Mouse (Mus musculus): Measurements from ENCODE around the gene Rogdi. TPM values are rescaled to one million over a fixed set of nuclear protein-coding genes. Genes with fewer than 3 reads are reported as not detected.
A peak's percentile ranks its signal among the peaks of the same experiment; 100 is the strongest.

Gene Rogdi
- total RNA-seq, 2 experiments from 2014 or later, result 195 to 236 TPM

GRCm38 (mm10) chr16:4998984-4999383 lies 14.4 kb downstream of the Rogdi start:
- intact Hi-C loops (cut with DNase I), result no loop called here
- DNase-seq (ENCODE audit: low spot score in 2 of 2), result no peak

GRCm38 (mm10) chr16:4997553-4997952 lies 15.8 kb downstream of the Rogdi start, which contains the start of gene Sept12:
Sept12 (minus strand) TSS chr16:4997852.
- intact Hi-C loops (cut with DNase I), result no loop called here
- DNase-seq (ENCODE audit: low spot score in 2 of 2), result no peak

- DNase-seq (ENCODE audit: low spot score in 2 of 2), result no peak
- intact Hi-C loops (cut with DNase I), result no loop called here
Measured at GRCm38 (mm10) chr16:4993276-4993675, 20.1 kb downstream of the Rogdi start.

GRCm38 (mm10) chr16:4984717-4985116 lies 28.6 kb downstream of the Rogdi start:
- DNase-seq (ENCODE audit: low spot score in 2 of 2), result no peak
- intact Hi-C loops (cut with DNase I), result no loop called here

GRCm38 (mm10) chr16:4979755-4980380 lies 33.5 kb downstream of the Rogdi start:
- intact Hi-C loops (cut with DNase I), result loop anchor here (2.0 to 5.0 kb wide), 2 partner anchors 32 to 167 kb away; partner anchors contain the start of genes Rogdi and Sec14l5
- DNase-seq (ENCODE audit: low spot score in 2 of 2), result no peak

GRCm38 (mm10) chr16:4978275-4979051 lies 34.9 kb downstream of the Rogdi start:
- DNase-seq (ENCODE audit: low spot score in 2 of 2), result peak; percentile 44 to 47
- intact Hi-C loops (cut with DNase I), result loop anchor here (5.0 kb wide), 1 partner anchor 34 kb away; the partner anchor contains the start of gene Rogdi

- intact Hi-C loops (cut with DNase I), result loop anchor here (5.0 kb wide), 1 partner anchor 36 kb away; the partner anchor contains the start of gene Rogdi
- DNase-seq (ENCODE audit: low spot score in 2 of 2), result peak; percentile 45 to 59
Measured at GRCm38 (mm10) chr16:4976180-4976579, 37.2 kb downstream of the Rogdi start.

- intact Hi-C loops (cut with DNase I), result no loop called here
- no peak for DNase-seq (ENCODE audit: low spot score in 2 of 2)
Measured at GRCm38 (mm10) chr16:4974521-4974920, 38.8 kb downstream of the Rogdi start.

GRCm38 (mm10) chr16:4971626-4972025 lies 41.7 kb downstream of the Rogdi start:
- no peak for DNase-seq (ENCODE audit: low spot score in 2 of 2)
- intact Hi-C loops (cut with DNase I), result no loop called here

GRCm38 (mm10) chr16:4969055-4969843 lies 44.1 kb downstream of the Rogdi start:
- intact Hi-C loops (cut with DNase I), result no loop called here
- DNase-seq (ENCODE audit: low spot score in 2 of 2), result no peak

GRCm38 (mm10) chr16:4968426-4968825 lies 44.9 kb downstream of the Rogdi start:
- intact Hi-C loops (cut with DNase I), result no loop called here
- DNase-seq (ENCODE audit: low spot score in 2 of 2), result no peak

- DNase-seq (ENCODE audit: low spot score in 2 of 2), result no peak
- intact Hi-C loops (cut with DNase I), result loop anchor here (2.0 kb wide), 1 partner anchor 47 kb away; the partner anchor contains the start of gene Rogdi
Measured at GRCm38 (mm10) chr16:4965392-4966129, 47.8 kb downstream of the Rogdi start.

- intact Hi-C loops (cut with DNase I), result loop anchor here (1.0 to 2.0 kb wide), 2 partner anchors 48 to 85 kb away; partner anchors contain the start of genes Rogdi and Ubald1
- DNase-seq (ENCODE audit: low spot score in 2 of 2), result no peak
Measured at GRCm38 (mm10) chr16:4964731-4965391, 48.5 kb downstream of the Rogdi start.

- peak; percentile 100 for DNase-seq (ENCODE audit: low spot score in 2 of 2)
- intact Hi-C loops (cut with DNase I), result loop anchor here (1.0 to 2.0 kb wide), 2 partner anchors 49 to 84 kb away; partner anchors contain the start of genes Rogdi and Ubald1
Measured at GRCm38 (mm10) chr16:4963797-4964709, 49.3 kb downstream of the Rogdi start, which contains the start of gene Anks3. Anks3 (minus strand) TSS chr16:4964205.

GRCm38 (mm10) chr16:4963346-4963745 lies 50.0 kb downstream of the Rogdi start:
- intact Hi-C loops (cut with DNase I), result no loop called here
- DNase-seq (ENCODE audit: low spot score in 2 of 2), result no peak

- intact Hi-C loops (cut with DNase I), result no loop called here
- DNase-seq (ENCODE audit: low spot score in 2 of 2), result no peak
Measured at GRCm38 (mm10) chr16:4960260-4960659, 53.1 kb downstream of the Rogdi start.

All from left cerebral cortex, postnatal 36 days (tissue).